Mouse (Mus musculus) forebrain, embryonic 16.5 days (tissue): ENCODE results near the gene Sv2c. TPM values are rescaled to one million over a fixed set of nuclear protein-coding genes. Genes with fewer than 3 reads are reported as not detected.

Source experiments
- ATAC-seq: fragments of 200-750 bp; cut with Nextera tagmentation; 2 replicates; pipeline ENCODE4 v1.8.0; 2017; ENCODE audit warnings: mild to moderate bottlenecking, moderate library complexity
- H3K27ac ChIP-seq: fragments of 300-500 bp; sonication (generic); 2 replicates; pipeline ENCODE4 v1.5.1; 2014; ENCODE audit warnings: low read length, control low read depth
- H3K27me3 ChIP-seq: fragments of 300-500 bp; sonication (generic); replicated peaks from 2 replicates; pipeline ENCODE4 v1.6.1; 2014; ENCODE audit warnings: low read length; ENCODE audit not compliant: control insufficient read depth, insufficient read depth
- H3K36me3 ChIP-seq: fragments of 300-500 bp; sonication (generic); 2 replicates; pipeline ENCODE4 v1.6.1; 2014; ENCODE audit not compliant: control insufficient read depth, insufficient read depth
- H3K4me1 ChIP-seq: fragments of 300-500 bp; sonication (generic); replicated peaks from 2 replicates; pipeline ENCODE4 v1.6.1; 2014; ENCODE audit warnings: low read length; ENCODE audit not compliant: control insufficient read depth, insufficient read depth
- H3K4me2 ChIP-seq: fragments of 300-500 bp; sonication (generic); 2 replicates; pipeline ENCODE4 v1.6.1; 2014; ENCODE audit warnings: mild to moderate bottlenecking, low read length, control low read depth
- H3K4me3 ChIP-seq: fragments of 300-500 bp; sonication (generic); replicated peaks from 2 replicates; pipeline ENCODE4 v1.5.1; 2014; ENCODE audit warnings: mild to moderate bottlenecking, low read length, control low read depth
- H3K9ac ChIP-seq: fragments of 300-500 bp; sonication (generic); replicated peaks from 2 replicates; pipeline ENCODE4 v1.6.1; 2014; ENCODE audit warnings: low read depth, low read length, control low read depth
- H3K9me3 ChIP-seq: fragments of 300-500 bp; sonication (generic); 2 replicates; pipeline ENCODE4 v1.6.1; 2016; ENCODE audit warnings: low read length; ENCODE audit not compliant: control insufficient read depth
- WGBS: fragments of 180-500 bp; shearing (Covaris S2); extraction: QIAGEN DNeasy Blood & Tissue Kit; methylation state at CpG from one replicate; pipeline ENCODE4 v1.1.7; 2014; 5-methylcytosine and 5-hydroxymethylcytosine counted together
- polyA plus RNA-seq: library from polyadenylated mRNA; unstranded; fragments of >200 nt; fragmentation: Nextera tagmentation; extraction: Ambion mirVana; gene quantifications from 2 replicates; pipeline ENCODE4 v1.2.1, GENCODE M21; 2015

Gene Sv2c
- polyA plus RNA-seq, 1 experiment from 2014 or later = 4.8 TPM

- H3K9me3 ChIP-seq = no peaks in the 10 kb centered on the region
- ATAC-seq = no peak
- H3K4me1 ChIP-seq = peaks cover 17% of the 10 kb centered on the region
- no peak overlapping the region for H3K4me3 ChIP-seq
- no peak overlapping the region for H3K9ac ChIP-seq
- no peak overlapping the region for H3K27ac ChIP-seq
- H3K36me3 ChIP-seq = no peaks in the 10 kb centered on the region
- no peaks in the 10 kb centered on the region for H3K27me3 ChIP-seq
- WGBS = 75% methylated on average over 2 of the region's 2 CpGs
- H3K4me2 ChIP-seq = no peak overlapping the region
Observed at GRCm38 (mm10) chr13:95956327-95956781, 176.0 kb downstream of the Sv2c start.

- ATAC-seq = no peak
- no peaks in the 10 kb centered on the region for H3K27me3 ChIP-seq
- WGBS = 93% methylated on average over 5 of the region's 5 CpGs
- no peaks in the 10 kb centered on the region for H3K9me3 ChIP-seq
- peaks cover 8% of the 10 kb centered on the region for H3K4me1 ChIP-seq
- no peak overlapping the region for H3K4me2 ChIP-seq
- H3K4me3 ChIP-seq = no peak overlapping the region
- H3K27ac ChIP-seq = no peak overlapping the region
- H3K9ac ChIP-seq = no peak overlapping the region
- no peaks in the 10 kb centered on the region for H3K36me3 ChIP-seq
Observed at GRCm38 (mm10) chr13:95955204-95955603, 177.2 kb downstream of the Sv2c start.

- Histone ChIP-seq H3K27me3 (no peaks in the 10 kb centered on the region), H3K9ac (no peak overlapping the region), H3K4me3 (no peak overlapping the region), H3K4me2 (no peak overlapping the region), H3K9me3 (no peaks in the 10 kb centered on the region), H3K4me1 (peaks cover 2% of the 10 kb centered on the region; the same call in 1 of the 2 replicates), H3K36me3 (no peaks in the 10 kb centered on the region), H3K27ac (no peak overlapping the region)
- peak; percentile 43; the same call in 1 of the 2 replicates for ATAC-seq
- WGBS = 48% methylated on average over 4 of the region's 4 CpGs
Observed at GRCm38 (mm10) chr13:95953636-95954035, 178.7 kb downstream of the Sv2c start.

- 81% methylated on average over 4 of the region's 4 CpGs for WGBS
- H3K4me2 ChIP-seq = no peak overlapping the region
- H3K9me3 ChIP-seq = no peaks in the 10 kb centered on the region
- no peaks in the 10 kb centered on the region for H3K36me3 ChIP-seq
- no peaks in the 10 kb centered on the region for H3K27me3 ChIP-seq
- H3K9ac ChIP-seq = no peak overlapping the region
- H3K4me3 ChIP-seq = no peak overlapping the region
- H3K4me1 ChIP-seq = peaks cover 2% of the 10 kb centered on the region; the same call in 1 of the 2 replicates
- H3K27ac ChIP-seq = no peak overlapping the region
- no peak for ATAC-seq
Observed at GRCm38 (mm10) chr13:95952263-95952662, 180.1 kb downstream of the Sv2c start.

GRCm38 (mm10) chr13:95951098-95951894 is 181.1 kb downstream of the Sv2c start:
- Histone ChIP-seq H3K4me2 (no peak overlapping the region), H3K27ac (no peak overlapping the region), H3K36me3 (no peaks in the 10 kb centered on the region), H3K9ac (no peak overlapping the region), H3K4me1 (peaks cover 2% of the 10 kb centered on the region; the same call in 1 of the 2 replicates), H3K27me3 (no peaks in the 10 kb centered on the region), H3K9me3 (no peaks in the 10 kb centered on the region), H3K4me3 (no peak overlapping the region)
- 70% methylated on average over 7 of the region's 7 CpGs for WGBS
- ATAC-seq = 0 out of 2 replicates have a peak, but pooled peaks have one; percentile 20

- H3K36me3 ChIP-seq = no peaks in the 10 kb centered on the region
- H3K9me3 ChIP-seq = no peaks in the 10 kb centered on the region
- H3K4me1 ChIP-seq = peaks cover 2% of the 10 kb centered on the region; the same call in 1 of the 2 replicates
- ATAC-seq = no peak
- no peaks in the 10 kb centered on the region for H3K27me3 ChIP-seq
- H3K9ac ChIP-seq = no peak overlapping the region
- H3K4me3 ChIP-seq = no peak overlapping the region
- no peak overlapping the region for H3K4me2 ChIP-seq
- no peak overlapping the region for H3K27ac ChIP-seq
- 84% methylated on average over 11 of the region's 11 CpGs for WGBS
Observed at GRCm38 (mm10) chr13:95950434-95951091, 181.8 kb downstream of the Sv2c start.

- no peaks in the 10 kb centered on the region for H3K27me3 ChIP-seq
- no peak for ATAC-seq
- H3K9ac ChIP-seq = no peak overlapping the region
- H3K4me1 ChIP-seq = peaks cover 2% of the 10 kb centered on the region; the same call in 1 of the 2 replicates
- H3K9me3 ChIP-seq = no peaks in the 10 kb centered on the region
- 86% methylated on average over 4 of the region's 4 CpGs for WGBS
- H3K4me3 ChIP-seq = no peak overlapping the region
- no peak overlapping the region for H3K27ac ChIP-seq
- no peaks in the 10 kb centered on the region for H3K36me3 ChIP-seq
- no peak overlapping the region for H3K4me2 ChIP-seq
Observed at GRCm38 (mm10) chr13:95949356-95949755, 183.0 kb downstream of the Sv2c start.

- no peak overlapping the region for H3K27ac ChIP-seq
- H3K4me2 ChIP-seq = no peak overlapping the region
- H3K36me3 ChIP-seq = no peaks in the 10 kb centered on the region
- H3K9ac ChIP-seq = no peak overlapping the region
- H3K27me3 ChIP-seq = no peaks in the 10 kb centered on the region
- 92% methylated on average over 4 of the region's 4 CpGs for whole genome bisulfite sequencing
- H3K4me3 ChIP-seq = no peak overlapping the region
- no peaks in the 10 kb centered on the region for H3K9me3 ChIP-seq
- no peak for ATAC-seq
- peaks cover 2% of the 10 kb centered on the region; the same call in 1 of the 2 replicates for H3K4me1 ChIP-seq
Observed at GRCm38 (mm10) chr13:95948821-95949220, 183.6 kb downstream of the Sv2c start.

GRCm38 (mm10) chr13:95948394-95948793 is 184.0 kb downstream of the Sv2c start:
- ATAC-seq = no peak
- Histone ChIP-seq H3K4me3 (no peak overlapping the region), H3K9ac (no peak overlapping the region), H3K27me3 (no peaks in the 10 kb centered on the region), H3K4me1 (no peaks in the 10 kb centered on the region), H3K9me3 (no peaks in the 10 kb centered on the region), H3K4me2 (no peak overlapping the region), H3K36me3 (no peaks in the 10 kb centered on the region), H3K27ac (no peak overlapping the region)
- WGBS = 97% methylated on average over 4 of the region's 4 CpGs
